Mouse (Mus musculus) midbrain, embryonic 11.5 days (tissue): ENCODE results near the gene Rbm3. TPM values are rescaled to one million over a fixed set of nuclear protein-coding genes. Genes with fewer than 3 reads are reported as not detected.

Experiments
- polyA plus RNA-seq: library from polyadenylated mRNA; unstranded; fragments of >200 nt; fragmentation: Nextera tagmentation; extraction: Ambion mirVana; gene quantifications from 2 replicates; pipeline ENCODE4 v1.2.1, GENCODE M21; 2014

Rbm3 gene
- polyA plus RNA-seq, 1 experiment from 2014 or later: 439 TPM

Other genes with a start within 250 kb of the Rbm3 start
- gene Pqbp1, start 246.6 kb downstream of the Rbm3 start, polyA plus RNA-seq: 143 and 160 TPM in 2 replicates
- 163 and 179 TPM in 2 replicates for gene Timm17b, start 246.5 kb downstream of the Rbm3 start, polyA plus RNA-seq
- gene Gm10491, start 238.0 kb downstream of the Rbm3 start, polyA plus RNA-seq: not detected in 2 replicates
- not detected in 2 replicates for gene Gm10490, start 236.3 kb downstream of the Rbm3 start, polyA plus RNA-seq
- gene Pcsk1n, start 226.1 kb downstream of the Rbm3 start, polyA plus RNA-seq: 21.9 and 26.9 TPM in 2 replicates
- gene Eras, start 217.3 kb downstream of the Rbm3 start, polyA plus RNA-seq: not detected in 2 replicates
- gene Hdac6, start 198.0 kb downstream of the Rbm3 start, polyA plus RNA-seq: 58.4 and 60.4 TPM in 2 replicates
- gene Gata1, start 167.8 kb downstream of the Rbm3 start, polyA plus RNA-seq: 4.8 and 5.2 TPM in 2 replicates
- not detected in 2 replicates for gene Glod5, start 127.4 kb downstream of the Rbm3 start, polyA plus RNA-seq
- gene Suv39h1, start 71.1 kb downstream of the Rbm3 start, polyA plus RNA-seq: 80.8 and 82.6 TPM in 2 replicates
- 0.26 and 0.34 TPM in 2 replicates for gene Was, start 55.4 kb downstream of the Rbm3 start, polyA plus RNA-seq
- 21.9 and 23.4 TPM in 2 replicates for gene Wdr13, start 13.0 kb downstream of the Rbm3 start, polyA plus RNA-seq
- 11.5 and 11.6 TPM in 2 replicates for gene Tbc1d25, start 30.3 kb upstream of the Rbm3 start, polyA plus RNA-seq
- gene Ebp, start 47.6 kb upstream of the Rbm3 start, polyA plus RNA-seq: 32.0 and 36.1 TPM in 2 replicates
- 14.7 and 15.9 TPM in 2 replicates for gene Porcn, start 60.6 kb upstream of the Rbm3 start, polyA plus RNA-seq
- gene Ftsj1, start 106.5 kb upstream of the Rbm3 start, polyA plus RNA-seq: 40.2 and 44.3 TPM in 2 replicates
- gene Slc38a5, start 125.3 kb upstream of the Rbm3 start, polyA plus RNA-seq: 5.2 and 5.3 TPM in 2 replicates
- gene Ssxb10, start 181.5 kb upstream of the Rbm3 start, polyA plus RNA-seq: not detected in 2 replicates
- not detected in 2 replicates for gene Ssxb9, start 221.1 kb upstream of the Rbm3 start, polyA plus RNA-seq